In genomic region chr15:5116270-5117030, GRCm38 (mm10) we compare ENCODE assay signal across 8 mouse cellular contexts. TPM values are rescaled to one million over a fixed set of nuclear protein-coding genes. Genes with fewer than 3 reads are reported as not detected.
DNase-seq lines count a peak whose midpoint lies in the region; ATAC-seq and TF ChIP-seq lines count a peak whose summit lies in the region.

Gene Rpl37, plus strand, starts transcription at chr15:5116645.

- peak in 2 of 3 experiments; percentile 48 to 53; a peak in 5 of 6 replicates for TF ChIP-seq CTCF in MEL (IDR thresholded peaks at IDR 0.05 in 2 of 3, conservative IDR thresholded peaks at IDR 0.05 in 1 of 3; ENCODE audit: control insufficient read depth in 1 of 3, insufficient read depth in 1 of 3, low read depth in 2 of 3, low read length in 3 of 3, poor library complexity in 1 of 3, severe bottlenecking in 1 of 3)
- peak; percentile 32; the same call in 1 of the 2 replicates for TF ChIP-seq CTCF in cerebellum, adult 2 months (IDR thresholded peaks at IDR 0.05; ENCODE audit: borderline replicate concordance, insufficient read depth, low read depth, low read length)
- peak; percentile 83 for TF ChIP-seq CTCF in forebrain, postnatal 0 days (IDR thresholded peaks at IDR 0.05; ENCODE audit: low read depth)

- peak within 1 kb of the TSS; percentile 65 for H3K4me2 ChIP-seq in forebrain, postnatal 0 days (ENCODE audit: low read depth)
- peak within 1 kb of the TSS; percentile 71 for H3K4me2 ChIP-seq in lung, embryonic 15.5 days

- peaks cover 36% of the 10 kb centered on the region for H3K79me2 ChIP-seq in MEL (ENCODE audit: control insufficient read depth, insufficient read depth, low read length, poor library complexity)

- ATAC-seq in forebrain, postnatal 0 days: peak; percentile 98
- peak; percentile 97 for ATAC-seq in lung, embryonic 15.5 days (ENCODE audit: borderline replicate concordance, extremely low read depth, low FRiP score, low TSS enrichment)

- H3K4me3 ChIP-seq in MEL (ENCODE audit: control insufficient read depth in 1 of 2, insufficient read depth in 1 of 2, low read depth in 2 of 2, low read length in 2 of 2): peak within 1 kb of the TSS; percentile 85 to 97
- H3K4me3 ChIP-seq in cerebellum, adult 2 months (replicated peaks; ENCODE audit: insufficient read depth, low read depth, low read length): peak within 1 kb of the TSS; percentile 64
- peak within 1 kb of the TSS; percentile 88 for H3K4me3 ChIP-seq in forebrain, postnatal 0 days (ENCODE audit: low read depth, low read length)
- peak within 1 kb of the TSS; percentile 64 for H3K4me3 ChIP-seq in lung, embryonic 15.5 days

- TF ChIP-seq POLR2A in MEL (IDR thresholded peaks at IDR 0.05; ENCODE audit: control insufficient read depth in 1 of 2, insufficient read depth in 1 of 2, low read depth in 1 of 2, low read length in 2 of 2, poor library complexity in 1 of 2): peak; percentile 78 to 91
- peak; percentile 88 for TF ChIP-seq POLR2A in cerebellum, adult 2 months (IDR thresholded peaks at IDR 0.05; ENCODE audit: borderline replicate concordance, insufficient read depth, low read length)

- DNase-seq in MEL (ENCODE audit: low read depth, low spot score): peak; percentile 98
- DNase-seq in cerebellum, adult 2 months: peak; percentile 98
- DNase-seq in forebrain, postnatal 0 days: peak; percentile 99
- DNase-seq in heart, postnatal 4 days: peak; percentile 100
- peak; percentile 97 to 98 for DNase-seq in layer of hippocampus, adult 8-10 months (ENCODE audit: low spot score in 2 of 2)
- peak; percentile 99 for DNase-seq in ovary, adult 18-20 months (ENCODE audit: low spot score)
- DNase-seq in thymus, postnatal 0 days (ENCODE audit: low spot score): peak; percentile 98

- H3K27me3 ChIP-seq in MEL (ENCODE audit: control insufficient read depth in 1 of 2, insufficient read depth in 2 of 2, low read length in 2 of 2): no peaks in the 10 kb centered on the region
- H3K27me3 ChIP-seq in cerebellum, adult 2 months (ENCODE audit: control insufficient read depth, insufficient read depth, low read length): no peaks in the 10 kb centered on the region
- H3K27me3 ChIP-seq in forebrain, postnatal 0 days (ENCODE audit: insufficient read depth, low read length): no peaks in the 10 kb centered on the region
- no peaks in the 10 kb centered on the region for H3K27me3 ChIP-seq in lung, embryonic 15.5 days

- H3K36me3 ChIP-seq in MEL (ENCODE audit: control insufficient read depth in 1 of 2, insufficient read depth in 2 of 2, low read length in 2 of 2): peaks cover 25 to 37% of the 10 kb centered on the region in 2 experiments
- peaks cover 28% of the 10 kb centered on the region for H3K36me3 ChIP-seq in forebrain, postnatal 0 days (ENCODE audit: insufficient read depth)
- peaks cover 39% of the 10 kb centered on the region for H3K36me3 ChIP-seq in lung, embryonic 15.5 days

- H3K9me3 ChIP-seq in MEL (replicated peaks; ENCODE audit: insufficient read depth, low read length): no peaks in the 10 kb centered on the region
- no peaks in the 10 kb centered on the region for H3K9me3 ChIP-seq in forebrain, postnatal 0 days (ENCODE audit: low read length)
- no peaks in the 10 kb centered on the region for H3K9me3 ChIP-seq in lung, embryonic 15.5 days

- peak in 1 of 2 experiments; percentile 51; a peak in 2 of 4 replicates for TF ChIP-seq EP300 in MEL (IDR thresholded peaks at IDR 0.05; ENCODE audit: low read depth in 1 of 2, low read length in 2 of 2)

- peak within 1 kb of the TSS; percentile 83 for H3K27ac ChIP-seq in MEL (ENCODE audit: control insufficient read depth, low read depth, low read length)
- H3K27ac ChIP-seq in cerebellum, adult 2 months (ENCODE audit: insufficient read depth, low read length): peak within 1 kb of the TSS; percentile 88
- peak within 1 kb of the TSS; percentile 85 for H3K27ac ChIP-seq in forebrain, postnatal 0 days (ENCODE audit: low read depth, low read length)
- H3K27ac ChIP-seq in lung, embryonic 15.5 days: peak within 1 kb of the TSS; percentile 94

- under 1% methylated on average over 55 of the region's 55 CpGs for WGBS in cerebellum, adult 2 months
- WGBS in forebrain, postnatal 0 days: under 1% methylated on average over 55 of the region's 55 CpGs
- 0% methylated on average over 55 of the region's 55 CpGs for WGBS in lung, embryonic 15.5 days

- TF ChIP-seq RAD21 in MEL (IDR thresholded peaks at IDR 0.05; ENCODE audit: low read depth, low read length): no peak

- H3K9ac ChIP-seq in MEL (ENCODE audit: control insufficient read depth, low read depth, low read length, poor library complexity, severe bottlenecking): peak within 1 kb of the TSS; percentile 96
- H3K9ac ChIP-seq in forebrain, postnatal 0 days: peak within 1 kb of the TSS; percentile 92
- H3K9ac ChIP-seq in lung, embryonic 15.5 days: peak within 1 kb of the TSS; percentile 73

- H3K4me1 ChIP-seq in MEL (ENCODE audit: control insufficient read depth in 1 of 2, insufficient read depth in 2 of 2, low read length in 2 of 2): peaks cover 2 to 16% of the 10 kb centered on the region in 2 experiments; a peak in 3 of 4 replicates
- H3K4me1 ChIP-seq in cerebellum, adult 2 months (ENCODE audit: control insufficient read depth, insufficient read depth, low read length): no peaks in the 10 kb centered on the region
- peaks cover 9% of the 10 kb centered on the region for H3K4me1 ChIP-seq in forebrain, postnatal 0 days (ENCODE audit: insufficient read depth)
- H3K4me1 ChIP-seq in lung, embryonic 15.5 days: peaks cover 18% of the 10 kb centered on the region

TF ChIP-seq in MEL, 35 proteins besides CTCF, POLR2A, EP300 and RAD21 (continues in another document):
- TF ChIP-seq ZNF384 (IDR thresholded peaks at IDR 0.05; ENCODE audit: low read depth, low read length) (no peak), MEF2A (IDR thresholded peaks at IDR 0.05; ENCODE audit: extremely low read depth, insufficient replicate concordance, low read depth, low read length, poor library complexity, severe bottlenecking) (no peak), CHD2 (IDR thresholded peaks at IDR 0.05; ENCODE audit: low read length) (no peak; the same call in 1 of the 2 replicates), ETS1 (IDR thresholded peaks at IDR 0.05; ENCODE audit: low read depth, low read length) (no peak), ZMIZ1 (IDR thresholded peaks at IDR 0.05; ENCODE audit: low read depth, low read length) (peak; percentile 85), MAX (IDR thresholded peaks at IDR 0.05; ENCODE audit: low read length) (peak; percentile 84), HCFC1 (IDR thresholded peaks at IDR 0.05; ENCODE audit: low read depth, low read length) (peak; percentile 95), JUND (IDR thresholded peaks at IDR 0.05; ENCODE audit: low read depth, low read length) (0 out of 2 replicates have a peak, but pooled peaks have one; percentile 21), KAT2A (conservative IDR thresholded peaks at IDR 0.05; ENCODE audit: low read depth, low read length) (peak; percentile 84), TCF12 (IDR thresholded peaks at IDR 0.05; ENCODE audit: low read depth, low read length) (no peak; the same call in 1 of the 2 replicates), MAFK (IDR thresholded peaks at IDR 0.05; ENCODE audit: borderline replicate concordance, low read depth, low read length) (no peak), MYB (IDR thresholded peaks at IDR 0.05; ENCODE audit: low read depth, low read length) (no peak), GATA1 (IDR thresholded peaks at IDR 0.05; ENCODE audit: low read depth, low read length) (peak; percentile 50; the same call in 1 of the 2 replicates), MAZ (IDR thresholded peaks at IDR 0.05; ENCODE audit: low read depth, low read length) (peak; percentile 52; the same call in 1 of the 2 replicates), RCOR1 (IDR thresholded peaks at IDR 0.05; ENCODE audit: low read depth, low read length) (no peak; the same call in 1 of the 2 replicates), TAL1 (IDR thresholded peaks at IDR 0.05; ENCODE audit: low read length) (no peak), SIN3A (IDR thresholded peaks at IDR 0.05; ENCODE audit: low read length) (peak; percentile 75), POLR2AphosphoS2 (IDR thresholded peaks at IDR 0.05; ENCODE audit: low read length) (peak; percentile 81), USF2 (IDR thresholded peaks at IDR 0.05; ENCODE audit: borderline replicate concordance in 1 of 2, insufficient read depth in 1 of 2, low read depth in 1 of 2, low read length in 2 of 2) (no peak), E2F4 (IDR thresholded peaks at IDR 0.05; ENCODE audit: borderline replicate concordance, low read depth, low read length) (no peak; the same call in 1 of the 2 replicates), BHLHE40 (IDR thresholded peaks at IDR 0.05; ENCODE audit: borderline replicate concordance, low read depth, low read length) (no peak), POLR2AphosphoS5 (IDR thresholded peaks at IDR 0.05; ENCODE audit: borderline replicate concordance, low read depth, low read length) (no peak), TBP (IDR thresholded peaks at IDR 0.05; ENCODE audit: low read depth, low read length) (peak; percentile 96), ELF1 (IDR thresholded peaks at IDR 0.05; ENCODE audit: low read depth, low read length) (peak; percentile 93), USF1 (IDR thresholded peaks at IDR 0.05; ENCODE audit: low read depth, low read length) (no peak), NELFE (IDR thresholded peaks at IDR 0.05; ENCODE audit: low read depth, low read length) (peak; percentile 91), GABPA (IDR thresholded peaks at IDR 0.05; ENCODE audit: low read depth, low read length) (no peak), ZC3H11A (IDR thresholded peaks at IDR 0.05; ENCODE audit: low read depth, low read length) (no peak), MXI1 (IDR thresholded peaks at IDR 0.05; ENCODE audit: low read depth, low read length) (peak; percentile 31; the same call in 1 of the 2 replicates), SMC3 (IDR thresholded peaks at IDR 0.05; ENCODE audit: low read depth, low read length) (no peak), ZKSCAN1 (IDR thresholded peaks at IDR 0.05; ENCODE audit: low read depth, low read length) (no peak)

RNA-seq across cellular contexts. Expression of gene Rpl37, which starts in this region (rescaled TPM):
- 1,625 and 1,669 TPM in 2 replicates for total RNA-seq in MEL (2012; rRNA removed)
- polyA plus RNA-seq in MEL (2012; ENCODE audit: insufficient read depth in 1 of 2, insufficient read length in 2 of 2, low read depth in 1 of 2, low replicate concordance in 2 of 2, missing spikeins in 1 of 2): 1,000 to 10,000 TPM in 1 of 2 experiments, 100 to 1,000 TPM in 1; 923 to 1,012 TPM
- 845 and 981 TPM in 2 replicates for polyA plus RNA-seq in cerebellum, adult 2 months (2012; rRNA removed)
- total RNA-seq in forebrain, postnatal 0 days (2014; rRNA removed): 272 and 533 TPM in 2 replicates
- polyA plus RNA-seq in forebrain, postnatal 0 days (2015; fragmentation: Nextera tagmentation; extraction: Ambion mirVana): 400 and 543 TPM in 2 replicates
- 100 to 1,000 TPM; 274 to 281 TPM for total RNA-seq in heart, postnatal 4 days (2021)
- 100 to 1,000 TPM; 305 to 338 (median 326) TPM for total RNA-seq in layer of hippocampus, adult 8-10 months (2022)
- polyA plus RNA-seq in lung, embryonic 15.5 days (2015; fragmentation: Nextera tagmentation; extraction: Ambion mirVana): 469 and 494 TPM in 2 replicates
- 833 and 884 TPM in 2 replicates for polyA plus RNA-seq in thymus, postnatal 0 days (2015; fragmentation: Nextera tagmentation; extraction: Ambion mirVana)

Comparison
In these comparisons a context has a peak if more than half of its experiments do, and no peak if none do; other contexts are left out.
1. Peak in every context shown above with its lines: DNase-seq, ATAC-seq, H3K4me3 ChIP-seq and H3K27ac ChIP-seq.
2. CTCF ChIP-seq: peak in every context shown above with its lines; median percentile 83 in forebrain, postnatal 0 days; 50 in MEL; 32 in cerebellum, adult 2 months.